Mouse (Mus musculus) liver, embryonic 14 days (tissue): ENCODE results near the gene Gm14137. TPM values are rescaled to one million over a fixed set of nuclear protein-coding genes. Genes with fewer than 3 reads are reported as not detected.

ENCODE experiments used
- polyA plus RNA-seq: library from polyadenylated mRNA; depleted of rRNA; stranded (reverse); fragments of >200 nt; gene quantifications from 2 replicates; pipeline ENCODE4 v1.2.3, GENCODE M21; 2012; rRNA removed

Gm14137 gene
- polyA plus RNA-seq, result 0.01 TPM in 2 replicates

GRCm38 (mm10) chr2:119173991-119174651 is at the start of gene Gm14137:
Gm14137 (plus strand) TSS chr2:119174509.

GRCm38 (mm10) chr2:119156681-119157572 is 17.4 kb upstream of the Gm14137 start, which contains the start of gene Rmdn3:
Rmdn3 (minus strand) TSS chr2:119157034.

GRCm38 (mm10) chr2:119166901-119167865 is 7.1 kb upstream of the Gm14137 start, which contains the start of gene Gchfr:
Gchfr (plus strand) TSS chr2:119167773.

GRCm38 (mm10) chr2:119208344-119209175 is 34.3 kb downstream of the Gm14137 start, which contains the start of the genes Zfyve19 and Dnajc17:
Zfyve19 (plus strand) TSS chr2:119208617.
Dnajc17 (minus strand) TSS chr2:119208795.

Other genes with a start within 250 kb of the Gm14137 start
- gene Chst14, start 248.0 kb upstream of the Gm14137 start, polyA plus RNA-seq, result 3.5 TPM in 2 replicates
- gene Ccdc32, start 145.1 kb upstream of the Gm14137 start, polyA plus RNA-seq, result 6.7 and 7.8 TPM in 2 replicates
- gene Rpusd2, start 139.7 kb upstream of the Gm14137 start, polyA plus RNA-seq, result 3.6 and 4.3 TPM in 2 replicates
- 7.4 and 8.3 TPM in 2 replicates for gene Knl1, start 127.4 kb upstream of the Gm14137 start, polyA plus RNA-seq
- gene Rad51, start 61.7 kb upstream of the Gm14137 start, polyA plus RNA-seq, result 24.9 and 28.9 TPM in 2 replicates
- 21.8 and 25.6 TPM in 2 replicates for gene Rmdn3, start 17.5 kb upstream of the Gm14137 start, polyA plus RNA-seq
- gene Gchfr, start 6.7 kb upstream of the Gm14137 start, polyA plus RNA-seq, result 32.2 and 36.7 TPM in 2 replicates
- gene Zfyve19, start 34.1 kb downstream of the Gm14137 start, polyA plus RNA-seq, result 14.0 and 16.3 TPM in 2 replicates
- gene Dnajc17, start 34.3 kb downstream of the Gm14137 start, polyA plus RNA-seq, result 11.1 and 13.4 TPM in 2 replicates
- gene Ppp1r14d, start 55.4 kb downstream of the Gm14137 start, polyA plus RNA-seq, result not detected in 2 replicates
- gene Spint1, start 62.9 kb downstream of the Gm14137 start, polyA plus RNA-seq, result 0.16 and 0.31 TPM in 2 replicates
- gene Rhov, start 96.8 kb downstream of the Gm14137 start, polyA plus RNA-seq, result 0.03 and 0.06 TPM in 2 replicates
- 3.2 and 3.7 TPM in 2 replicates for gene Vps18, start 114.2 kb downstream of the Gm14137 start, polyA plus RNA-seq
- 1.2 and 1.3 TPM in 2 replicates for gene Dll4, start 151.3 kb downstream of the Gm14137 start, polyA plus RNA-seq
- 0.98 and 2.0 TPM in 2 replicates for gene Chac1, start 176.7 kb downstream of the Gm14137 start, polyA plus RNA-seq